ENCODE assay signal across 13 mouse cellular contexts in the genomic region with DNA sequence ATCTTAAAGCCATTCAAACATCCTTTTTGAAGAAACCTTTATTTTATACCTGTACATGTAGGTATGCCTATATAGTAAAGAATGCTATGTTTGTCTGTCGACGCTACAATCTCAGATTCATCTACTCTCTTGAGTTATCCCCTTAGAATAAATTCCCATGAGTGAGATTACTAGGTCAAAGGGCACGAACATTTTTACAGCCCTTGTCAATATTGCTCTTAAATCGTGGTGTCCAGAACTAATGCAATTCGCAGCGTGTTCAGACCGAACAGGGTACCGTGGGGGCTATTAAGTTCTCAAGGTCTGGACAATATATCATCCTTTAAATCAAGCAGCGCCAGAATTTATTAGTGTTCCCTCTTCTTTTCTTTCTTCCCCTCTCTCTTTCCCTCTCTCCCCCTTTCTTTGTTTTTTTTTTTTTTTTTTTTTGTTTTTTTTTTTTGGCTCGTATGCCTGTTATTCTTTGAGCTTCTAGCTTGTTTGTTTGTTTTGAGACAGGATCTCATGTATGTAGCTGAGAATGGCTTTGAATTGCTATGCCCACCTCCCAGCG. TPM values are rescaled to one million over a fixed set of nuclear protein-coding genes. Genes with fewer than 3 reads are reported as not detected.
DNase-seq lines count a peak whose midpoint lies in the region; ATAC-seq lines count a peak whose summit lies in the region.
"Had no signal": no experiment of that assay in that cellular context is flagged by ENCODE, and none has a peak within 500 bp of the region (broad histone marks: within the 10 kb centered on the region; RNA-seq: fewer than 3 reads in every experiment).

No protein-coding gene starts in this region.

- H3K27ac ChIP-seq in forebrain, embryonic 11.5 days (ENCODE audit: low read depth, low read length), result no peak overlapping the region
- H3K27ac ChIP-seq in forebrain, embryonic 15.5 days (replicated peaks), result no peak overlapping the region
- no peak overlapping the region for H3K27ac ChIP-seq in kidney, embryonic 16.5 days (ENCODE audit: low read length)
- H3K27ac ChIP-seq in embryonic facial prominence, embryonic 10.5 days (replicated peaks), result no peak overlapping the region
- no peak overlapping the region for H3K27ac ChIP-seq in liver, embryonic 15.5 days (replicated peaks)
- H3K27ac ChIP-seq: embryonic facial prominence, embryonic 12.5 days had no signal

- no peak overlapping the region for H3K4me3 ChIP-seq in forebrain, embryonic 11.5 days (ENCODE audit: low read depth, low read length)
- H3K4me3 ChIP-seq in forebrain, embryonic 15.5 days, result no peak overlapping the region
- peak overlapping the region; percentile 14; the same call in 1 of the 2 replicates for H3K4me3 ChIP-seq in kidney, embryonic 16.5 days (ENCODE audit: low read length)
- peak overlapping the region; percentile 27; the same call in 1 of the 2 replicates for H3K4me3 ChIP-seq in embryonic facial prominence, embryonic 10.5 days
- H3K4me3 ChIP-seq in liver, embryonic 15.5 days (replicated peaks), result peak overlapping the region; percentile 16; the same call in 1 of the 2 replicates
- H3K4me3 ChIP-seq: embryonic facial prominence, embryonic 12.5 days had no signal

- no peak for ATAC-seq in forebrain, embryonic 11.5 days (replicated peaks; ENCODE audit: low FRiP score)
- ATAC-seq in forebrain, embryonic 15.5 days (replicated peaks), result no peak
- ATAC-seq in kidney, embryonic 16.5 days (ENCODE audit: low FRiP score, low TSS enrichment), result no peak
- ATAC-seq in liver, embryonic 15.5 days (ENCODE audit: insufficient read depth), result no peak

- no peaks in the 10 kb centered on the region for H3K9me3 ChIP-seq in forebrain, embryonic 11.5 days (ENCODE audit: control insufficient read depth, low read length)
- H3K9me3 ChIP-seq in forebrain, embryonic 15.5 days, result no peaks in the 10 kb centered on the region
- no peaks in the 10 kb centered on the region for H3K9me3 ChIP-seq in kidney, embryonic 16.5 days (ENCODE audit: low read length)
- H3K9me3 ChIP-seq in embryonic facial prominence, embryonic 10.5 days, result no peaks in the 10 kb centered on the region
- H3K9me3 ChIP-seq in liver, embryonic 15.5 days (replicated peaks), result no peaks in the 10 kb centered on the region
- H3K9me3 ChIP-seq: embryonic facial prominence, embryonic 12.5 days had no signal

- 70% methylated on average over 11 of the region's 11 CpGs for WGBS in forebrain, embryonic 11.5 days
- 72% methylated on average over 11 of the region's 11 CpGs for WGBS in forebrain, embryonic 15.5 days
- 28% methylated on average over 11 of the region's 11 CpGs for WGBS in kidney, embryonic 16.5 days
- 62% methylated on average over 11 of the region's 11 CpGs for WGBS in embryonic facial prominence, embryonic 10.5 days
- WGBS in liver, embryonic 15.5 days (ENCODE audit: insufficient replicate concordance), result 59% methylated on average over 11 of the region's 11 CpGs

- no peak overlapping the region for H3K9ac ChIP-seq in forebrain, embryonic 11.5 days (ENCODE audit: low read length)
- no peak overlapping the region for H3K9ac ChIP-seq in forebrain, embryonic 15.5 days (replicated peaks)
- H3K9ac ChIP-seq in kidney, embryonic 16.5 days (replicated peaks; ENCODE audit: low read length), result no peak overlapping the region
- H3K9ac ChIP-seq in liver, embryonic 15.5 days, result no peak overlapping the region
- H3K9ac ChIP-seq: embryonic facial prominence, embryonic 12.5 days had no signal

- no peaks in the 10 kb centered on the region for H3K27me3 ChIP-seq in forebrain, embryonic 11.5 days (ENCODE audit: control insufficient read depth, insufficient read depth, low read length)
- no peaks in the 10 kb centered on the region for H3K27me3 ChIP-seq in forebrain, embryonic 15.5 days
- no peaks in the 10 kb centered on the region for H3K27me3 ChIP-seq in kidney, embryonic 16.5 days (ENCODE audit: insufficient read depth, low read length)
- H3K27me3 ChIP-seq in embryonic facial prominence, embryonic 10.5 days (replicated peaks; ENCODE audit: low read depth, poor library complexity, severe bottlenecking), result no peaks in the 10 kb centered on the region
- no peaks in the 10 kb centered on the region for H3K27me3 ChIP-seq in liver, embryonic 15.5 days
- H3K27me3 ChIP-seq: embryonic facial prominence, embryonic 12.5 days had no signal

- DNase-seq in forebrain, embryonic 11.5 days (ENCODE audit: low spot score), result no peak
- DNase-seq in kidney, postnatal 14 days, result no peak
- DNase-seq in embryonic facial prominence, embryonic 10.5 days (ENCODE audit: low spot score), result no peak
- no peak for DNase-seq in left cerebral cortex, postnatal 4 days
- no peak for DNase-seq in cerebellum, adult 9-11 months
- DNase-seq: gastrocnemius, postnatal 10 days; kidney, adult 2 months had no signal

- H3K36me3 ChIP-seq in forebrain, embryonic 11.5 days (ENCODE audit: control insufficient read depth, insufficient read depth, low read length), result no peaks in the 10 kb centered on the region
- H3K36me3 ChIP-seq in forebrain, embryonic 15.5 days, result no peaks in the 10 kb centered on the region
- no peaks in the 10 kb centered on the region for H3K36me3 ChIP-seq in kidney, embryonic 16.5 days (ENCODE audit: insufficient read depth, low read length)
- no peaks in the 10 kb centered on the region for H3K36me3 ChIP-seq in embryonic facial prominence, embryonic 10.5 days (replicated peaks)
- no peaks in the 10 kb centered on the region for H3K36me3 ChIP-seq in liver, embryonic 15.5 days (replicated peaks)
- H3K36me3 ChIP-seq: embryonic facial prominence, embryonic 12.5 days had no signal

- no peaks in the 10 kb centered on the region for H3K4me1 ChIP-seq in forebrain, embryonic 11.5 days (replicated peaks; ENCODE audit: control insufficient read depth, insufficient read depth, low read length)
- H3K4me1 ChIP-seq in forebrain, embryonic 15.5 days, result no peaks in the 10 kb centered on the region
- peaks cover 11% of the 10 kb centered on the region; the same call in 1 of the 2 replicates for H3K4me1 ChIP-seq in kidney, embryonic 16.5 days (ENCODE audit: insufficient read depth, low read length)
- peaks cover 20% of the 10 kb centered on the region for H3K4me1 ChIP-seq in embryonic facial prominence, embryonic 10.5 days
- H3K4me1 ChIP-seq in liver, embryonic 15.5 days (replicated peaks), result peaks cover 8% of the 10 kb centered on the region
- H3K4me1 ChIP-seq: embryonic facial prominence, embryonic 12.5 days had no signal

- intact Hi-C loops in left cerebral cortex, postnatal 4 days (cut with DNase I), result no loop called here

- 0 out of 2 replicates have a peak overlapping the region, but pooled peaks have one; percentile 11 for H3K4me2 ChIP-seq in forebrain, embryonic 11.5 days (ENCODE audit: low read depth, low read length, severe bottlenecking)
- H3K4me2 ChIP-seq in forebrain, embryonic 15.5 days (replicated peaks), result no peak overlapping the region
- peak overlapping the region; percentile 42 for H3K4me2 ChIP-seq in kidney, embryonic 16.5 days (replicated peaks; ENCODE audit: low read depth, low read length)
- peak overlapping the region; percentile 46 for H3K4me2 ChIP-seq in liver, embryonic 15.5 days
- H3K4me2 ChIP-seq: embryonic facial prominence, embryonic 12.5 days had no signal

RNA-seq across cellular contexts. Expression of gene Spats2, which starts 12.8 kb away (rescaled TPM):
- polyA plus RNA-seq in forebrain, embryonic 11.5 days (2014; fragmentation: Nextera tagmentation; extraction: Ambion mirVana), result 60.3 and 60.7 TPM in 2 replicates
- polyA plus RNA-seq in forebrain, embryonic 15.5 days (2015; fragmentation: Nextera tagmentation; extraction: Ambion mirVana), result 42.9 and 43.7 TPM in 2 replicates
- 42.1 and 42.9 TPM in 2 replicates for polyA plus RNA-seq in kidney, embryonic 16.5 days (2015; fragmentation: Nextera tagmentation; extraction: Ambion mirVana)
- 60.1 and 62.1 TPM in 2 replicates for polyA plus RNA-seq in embryonic facial prominence, embryonic 10.5 days (2016; fragmentation: Nextera tagmentation; extraction: Ambion mirVana)
- polyA plus RNA-seq in liver, embryonic 15.5 days (2015; fragmentation: Nextera tagmentation; extraction: Ambion mirVana), result 6.7 and 7.7 TPM in 2 replicates
- 10 to 100 TPM; 39.7 to 46.0 TPM for total RNA-seq in left cerebral cortex, postnatal 4 days (2021)
- total RNA-seq: monocyte, adult 5-6 weeks had no signal

RNA-seq across cellular contexts. Expression of gene Dnajc22, which starts 19.9 kb away (rescaled TPM):
- polyA plus RNA-seq in forebrain, embryonic 11.5 days (2014; fragmentation: Nextera tagmentation; extraction: Ambion mirVana), result 0.16 and 0.40 TPM in 2 replicates
- polyA plus RNA-seq in forebrain, embryonic 15.5 days (2015; fragmentation: Nextera tagmentation; extraction: Ambion mirVana), result 0.46 and 0.53 TPM in 2 replicates
- polyA plus RNA-seq in kidney, embryonic 16.5 days (2015; fragmentation: Nextera tagmentation; extraction: Ambion mirVana), result 8.0 and 10.0 TPM in 2 replicates
- polyA plus RNA-seq in embryonic facial prominence, embryonic 10.5 days (2016; fragmentation: Nextera tagmentation; extraction: Ambion mirVana), result 1.1 and 1.6 TPM in 2 replicates
- 18.1 and 21.5 TPM in 2 replicates for polyA plus RNA-seq in liver, embryonic 15.5 days (2015; fragmentation: Nextera tagmentation; extraction: Ambion mirVana)
- total RNA-seq in left cerebral cortex, postnatal 4 days (2021), result under 1 TPM in 1 of 2 experiments, not detected in 1; 0.30 TPM
- total RNA-seq: monocyte, adult 5-6 weeks had no signal

RNA-seq across cellular contexts. Expression of gene C1ql4, which starts 25.3 kb away (rescaled TPM):
- polyA plus RNA-seq in forebrain, embryonic 11.5 days (2014; fragmentation: Nextera tagmentation; extraction: Ambion mirVana), result 0.12 TPM in 1 of 2 replicates, not detected in the other
- 0.28 and 0.33 TPM in 2 replicates for polyA plus RNA-seq in forebrain, embryonic 15.5 days (2015; fragmentation: Nextera tagmentation; extraction: Ambion mirVana)
- 0.94 and 1.2 TPM in 2 replicates for polyA plus RNA-seq in kidney, embryonic 16.5 days (2015; fragmentation: Nextera tagmentation; extraction: Ambion mirVana)
- polyA plus RNA-seq in embryonic facial prominence, embryonic 10.5 days (2016; fragmentation: Nextera tagmentation; extraction: Ambion mirVana), result 0.36 and 0.52 TPM in 2 replicates
- not detected in 2 replicates for polyA plus RNA-seq in liver, embryonic 15.5 days (2015; fragmentation: Nextera tagmentation; extraction: Ambion mirVana)
- total RNA-seq in left cerebral cortex, postnatal 4 days (2021), result not detected
- total RNA-seq: gastrocnemius, postnatal 10 days; left cerebral cortex, postnatal 36 days; monocyte, adult 5-6 weeks had no signal

RNA-seq across cellular contexts. Expression of gene Troap, which starts 38.5 kb away (rescaled TPM):
- polyA plus RNA-seq in forebrain, embryonic 11.5 days (2014; fragmentation: Nextera tagmentation; extraction: Ambion mirVana), result 38.8 and 40.2 TPM in 2 replicates
- 19.8 and 24.8 TPM in 2 replicates for polyA plus RNA-seq in forebrain, embryonic 15.5 days (2015; fragmentation: Nextera tagmentation; extraction: Ambion mirVana)
- 35.8 and 45.8 TPM in 2 replicates for polyA plus RNA-seq in kidney, embryonic 16.5 days (2015; fragmentation: Nextera tagmentation; extraction: Ambion mirVana)
- 49.8 and 53.1 TPM in 2 replicates for polyA plus RNA-seq in embryonic facial prominence, embryonic 10.5 days (2016; fragmentation: Nextera tagmentation; extraction: Ambion mirVana)
- 14.6 and 15.9 TPM in 2 replicates for polyA plus RNA-seq in liver, embryonic 15.5 days (2015; fragmentation: Nextera tagmentation; extraction: Ambion mirVana)
- total RNA-seq in left cerebral cortex, postnatal 4 days (2021), result 1 to 10 TPM; 4.7 to 5.8 TPM
- total RNA-seq: monocyte, adult 5-6 weeks had no signal

RNA-seq across cellular contexts. Expression of gene Prph, which starts 57.9 kb away (rescaled TPM):
- 0.19 and 0.94 TPM in 2 replicates for polyA plus RNA-seq in forebrain, embryonic 11.5 days (2014; fragmentation: Nextera tagmentation; extraction: Ambion mirVana)
- 0.97 and 1.3 TPM in 2 replicates for polyA plus RNA-seq in forebrain, embryonic 15.5 days (2015; fragmentation: Nextera tagmentation; extraction: Ambion mirVana)
- polyA plus RNA-seq in kidney, embryonic 16.5 days (2015; fragmentation: Nextera tagmentation; extraction: Ambion mirVana), result 3.3 and 5.8 TPM in 2 replicates
- 3.7 and 6.3 TPM in 2 replicates for polyA plus RNA-seq in embryonic facial prominence, embryonic 10.5 days (2016; fragmentation: Nextera tagmentation; extraction: Ambion mirVana)
- polyA plus RNA-seq in liver, embryonic 15.5 days (2015; fragmentation: Nextera tagmentation; extraction: Ambion mirVana), result 0.83 and 1.2 TPM in 2 replicates
- total RNA-seq in left cerebral cortex, postnatal 4 days (2021), result 1 to 10 TPM; 4.0 to 5.2 TPM
- total RNA-seq: monocyte, adult 5-6 weeks had no signal

Comparison
In these comparisons a context has a peak if more than half of its experiments do, and no peak if none do; other contexts are left out.
1. H3K4me3 ChIP-seq: peak in kidney, embryonic 16.5 days (single experiment), embryonic facial prominence, embryonic 10.5 days (single experiment) and liver, embryonic 15.5 days (single experiment); none in forebrain, embryonic 11.5 days (single experiment) and forebrain, embryonic 15.5 days (single experiment).